In the genomic region with DNA sequence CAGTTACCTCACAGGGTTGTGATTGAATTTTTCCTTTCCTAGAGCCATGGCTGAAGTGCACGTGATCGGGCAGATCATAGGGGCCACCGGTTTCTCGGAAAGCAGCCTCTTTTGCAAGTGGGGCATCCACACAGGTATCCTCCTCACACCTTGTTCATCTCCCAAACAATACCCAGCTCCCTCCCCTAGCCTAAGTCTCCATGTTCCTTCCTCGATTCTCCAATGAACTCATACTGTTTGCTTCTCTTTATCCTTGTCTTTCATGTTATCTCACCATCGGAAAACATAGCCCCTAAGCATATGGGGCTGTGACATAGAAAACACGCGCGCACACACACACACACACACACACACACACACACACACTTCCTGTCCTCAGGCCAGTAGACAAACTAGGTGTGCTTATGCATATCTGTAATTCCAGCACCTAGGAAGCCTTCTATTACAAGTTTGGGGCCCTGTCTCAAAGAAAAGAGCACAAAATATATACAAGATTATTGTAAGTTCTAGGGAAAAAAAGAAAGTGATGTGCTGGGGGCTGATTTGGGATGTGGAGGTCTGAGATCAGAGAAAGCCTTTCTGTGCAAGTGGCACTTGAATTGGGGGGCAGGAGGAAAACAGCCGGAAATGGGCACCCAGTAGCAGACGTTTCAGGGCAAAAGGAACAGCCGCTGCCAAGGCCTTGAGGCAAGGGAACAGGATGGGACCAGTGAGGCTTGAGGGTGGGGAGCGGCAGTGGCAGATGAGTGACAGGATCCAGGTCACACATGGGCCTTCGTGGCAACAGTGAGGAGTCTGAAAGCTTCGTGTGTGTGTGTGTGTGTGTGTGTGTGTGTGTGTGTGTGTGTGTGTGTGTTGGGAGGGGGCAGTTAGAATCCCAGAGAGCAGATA, we compare ENCODE assay signal across 9 mouse cellular contexts. TPM values are rescaled to one million over a fixed set of nuclear protein-coding genes. Genes with fewer than 3 reads are reported as not detected.
DNase-seq lines count a peak whose midpoint lies in the region; ATAC-seq lines count a peak whose summit lies in the region.
"Had no signal": no experiment of that assay in that cellular context is flagged by ENCODE, and none has a peak within 500 bp of the region (broad histone marks: within the 10 kb centered on the region; RNA-seq: fewer than 3 reads in every experiment).

No protein-coding gene starts in this region.

- H3K9me3 ChIP-seq in heart, embryonic 11.5 days (replicated peaks; ENCODE audit: control insufficient read depth, low read length), result no peaks in the 10 kb centered on the region
- no peaks in the 10 kb centered on the region for H3K9me3 ChIP-seq in intestine, embryonic 14.5 days (ENCODE audit: control insufficient read depth, low read length)
- no peaks in the 10 kb centered on the region for H3K9me3 ChIP-seq in neural tube, embryonic 14.5 days (ENCODE audit: control insufficient read depth, low read length)

- intact Hi-C loops in heart, postnatal 10 days (cut with DNase I), result loop anchor here (2.0 kb wide), 1 partner anchor 73 kb away; the partner anchor contains the start of gene Hnrnpul1

- H3K4me2 ChIP-seq in heart, embryonic 11.5 days, result peak overlapping the region; percentile 69
- peak overlapping the region; percentile 60 for H3K4me2 ChIP-seq in intestine, embryonic 14.5 days (ENCODE audit: low read length)
- H3K4me2 ChIP-seq in neural tube, embryonic 14.5 days (ENCODE audit: low read depth, low read length), result peak overlapping the region; percentile 63

- H3K36me3 ChIP-seq in heart, embryonic 11.5 days (ENCODE audit: control insufficient read depth, insufficient read depth, low read length), result peaks cover 3% of the 10 kb centered on the region; the same call in 1 of the 2 replicates
- H3K36me3 ChIP-seq in intestine, embryonic 14.5 days (ENCODE audit: control insufficient read depth, insufficient read depth, low read length), result peaks cover 4% of the 10 kb centered on the region; the same call in 1 of the 2 replicates
- no peaks in the 10 kb centered on the region for H3K36me3 ChIP-seq in neural tube, embryonic 14.5 days (ENCODE audit: control insufficient read depth, insufficient read depth, low read length)

- DNase-seq in heart, postnatal 10 days, result no peak
- peak; percentile 57 for DNase-seq in T-cell, adult 2 months (ENCODE audit: low spot score)
- no peak for DNase-seq in intestine, embryonic 14.5 days (ENCODE audit: low spot score)
- DNase-seq in layer of hippocampus, postnatal 10 days (ENCODE audit: low spot score in 2 of 2), result no peak

- no peak overlapping the region for H3K27ac ChIP-seq in heart, embryonic 11.5 days (ENCODE audit: low read depth, low read length)
- H3K27ac ChIP-seq in intestine, embryonic 14.5 days (ENCODE audit: low read depth), result 0 out of 2 replicates have a peak overlapping the region, but pooled peaks have one; percentile 80
- peak overlapping the region; percentile 93 for H3K27ac ChIP-seq in neural tube, embryonic 14.5 days (ENCODE audit: low read depth, low read length)

- no peak overlapping the region for H3K9ac ChIP-seq in heart, embryonic 11.5 days (ENCODE audit: low read depth, low read length)
- no peak overlapping the region for H3K9ac ChIP-seq in intestine, embryonic 14.5 days (ENCODE audit: low read length)
- H3K9ac ChIP-seq in neural tube, embryonic 14.5 days (replicated peaks; ENCODE audit: low read depth, low read length), result no peak overlapping the region

- H3K27me3 ChIP-seq in heart, embryonic 11.5 days (ENCODE audit: control insufficient read depth, insufficient read depth, low read length), result peaks cover 8% of the 10 kb centered on the region
- 0 out of 2 replicates have a peak, but pooled peaks cover 7% of the 10 kb centered on the region for H3K27me3 ChIP-seq in intestine, embryonic 14.5 days (replicated peaks; ENCODE audit: control insufficient read depth, insufficient read depth, low read length)
- H3K27me3 ChIP-seq in neural tube, embryonic 14.5 days (ENCODE audit: control insufficient read depth, insufficient read depth, low read length), result peaks cover 12% of the 10 kb centered on the region

- H3K4me1 ChIP-seq in heart, embryonic 11.5 days (ENCODE audit: control insufficient read depth, insufficient read depth, low read length), result peaks cover 22% of the 10 kb centered on the region
- H3K4me1 ChIP-seq in intestine, embryonic 14.5 days (replicated peaks; ENCODE audit: control insufficient read depth, insufficient read depth, low read length), result peaks cover 8% of the 10 kb centered on the region; the same call in 1 of the 2 replicates
- H3K4me1 ChIP-seq in neural tube, embryonic 14.5 days (ENCODE audit: control insufficient read depth, insufficient read depth, low read length), result peaks cover 5% of the 10 kb centered on the region; the same call in 1 of the 2 replicates

- peak overlapping the region; percentile 71 for H3K4me3 ChIP-seq in heart, embryonic 11.5 days (ENCODE audit: low read depth, low read length)
- peak overlapping the region; percentile 60 for H3K4me3 ChIP-seq in intestine, embryonic 14.5 days (ENCODE audit: low read depth, low read length)
- peak overlapping the region; percentile 57 for H3K4me3 ChIP-seq in neural tube, embryonic 14.5 days (ENCODE audit: low read depth, low read length)

- ATAC-seq in heart, embryonic 11.5 days (replicated peaks; ENCODE audit: insufficient number of reproducible peaks, low FRiP score, low TSS enrichment), result no peak
- peak; percentile 7; the same call in 1 of the 2 replicates for ATAC-seq in intestine, embryonic 14.5 days (replicated peaks; ENCODE audit: low FRiP score, low TSS enrichment, low read depth)
- ATAC-seq in neural tube, embryonic 14.5 days (ENCODE audit: low read depth), result peak; percentile 19; the same call in 1 of the 2 replicates
- no peak for ATAC-seq in frontal cortex, adult (ENCODE audit: low TSS enrichment)
- no peak for ATAC-seq in erythroid progenitor cell, adult 5-6 weeks (replicated peaks; ENCODE audit: low FRiP score, poor library complexity, severe bottlenecking)

- 53% methylated on average over 15 of the region's 15 CpGs for WGBS in heart, embryonic 11.5 days (ENCODE audit: insufficient replicate concordance)
- 54% methylated on average over 15 of the region's 15 CpGs for WGBS in intestine, embryonic 14.5 days
- WGBS in neural tube, embryonic 14.5 days, result 54% methylated on average over 15 of the region's 15 CpGs

RNA-seq across cellular contexts. Expression of gene B9d2, which starts 1.0 kb away (rescaled TPM):
- polyA plus RNA-seq in heart, embryonic 11.5 days (2014; fragmentation: Nextera tagmentation; extraction: Ambion mirVana), result 28.0 and 29.5 TPM in 2 replicates
- total RNA-seq in heart, postnatal 10 days (2021), result 10 to 100 TPM; 12.3 to 14.3 TPM
- polyA plus RNA-seq in intestine, embryonic 14.5 days (2014; fragmentation: Nextera tagmentation; extraction: Ambion mirVana), result 27.2 and 32.0 TPM in 2 replicates
- polyA plus RNA-seq in neural tube, embryonic 14.5 days (2014; fragmentation: Nextera tagmentation; extraction: Ambion mirVana), result 37.1 and 38.3 TPM in 2 replicates
- 8.4 and 8.6 TPM in 2 replicates for total RNA-seq in erythroid progenitor cell, adult 5-6 weeks (2015; ENCODE audit: low replicate concordance)
- 2.1 and 10.1 TPM in 2 replicates for total RNA-seq in erythroid progenitor cell, adult 5-6 weeks (2017; ENCODE audit: low replicate concordance)
- 10 to 100 TPM; 26.6 to 29.8 TPM for total RNA-seq in layer of hippocampus, postnatal 10 days (2021)

RNA-seq across cellular contexts. Expression of gene Tgfb1, which starts 5.2 kb away (rescaled TPM):
- polyA plus RNA-seq in heart, embryonic 11.5 days (2014; fragmentation: Nextera tagmentation; extraction: Ambion mirVana), result 3.5 and 3.6 TPM in 2 replicates
- total RNA-seq in heart, postnatal 10 days (2021), result 10 to 100 TPM; 43.6 to 45.5 TPM
- 2.4 and 3.2 TPM in 2 replicates for polyA plus RNA-seq in intestine, embryonic 14.5 days (2014; fragmentation: Nextera tagmentation; extraction: Ambion mirVana)
- polyA plus RNA-seq in neural tube, embryonic 14.5 days (2014; fragmentation: Nextera tagmentation; extraction: Ambion mirVana), result 0.42 and 1.1 TPM in 2 replicates
- total RNA-seq in erythroid progenitor cell, adult 5-6 weeks (2015; ENCODE audit: low replicate concordance), result 72.4 and 95.2 TPM in 2 replicates
- total RNA-seq in erythroid progenitor cell, adult 5-6 weeks (2017; ENCODE audit: low replicate concordance), result 15.0 and 19.8 TPM in 2 replicates
- total RNA-seq in layer of hippocampus, postnatal 10 days (2021), result 10 to 100 TPM; 11.0 to 12.9 TPM

RNA-seq across cellular contexts. Expression of gene Tmem91, which starts 6.6 kb away (rescaled TPM):
- 1.2 and 2.0 TPM in 2 replicates for polyA plus RNA-seq in heart, embryonic 11.5 days (2014; fragmentation: Nextera tagmentation; extraction: Ambion mirVana)
- not detected for total RNA-seq in heart, postnatal 10 days (2021)
- polyA plus RNA-seq in intestine, embryonic 14.5 days (2014; fragmentation: Nextera tagmentation; extraction: Ambion mirVana), result 2.2 and 2.6 TPM in 2 replicates
- polyA plus RNA-seq in neural tube, embryonic 14.5 days (2014; fragmentation: Nextera tagmentation; extraction: Ambion mirVana), result 39.7 and 66.3 TPM in 2 replicates
- not detected in 2 replicates for total RNA-seq in erythroid progenitor cell, adult 5-6 weeks (2015; ENCODE audit: low replicate concordance)
- total RNA-seq in erythroid progenitor cell, adult 5-6 weeks (2017; ENCODE audit: low replicate concordance), result 4.2 TPM in 1 of 2 replicates, not detected in the other
- 10 to 100 TPM; 37.2 to 46.4 TPM for total RNA-seq in layer of hippocampus, postnatal 10 days (2021)
- total RNA-seq: liver, adult 2 months had no signal
- polyA plus RNA-seq: liver, adult 2 months had no signal

RNA-seq across cellular contexts. Expression of gene Exosc5, which starts 22.6 kb away (rescaled TPM):
- polyA plus RNA-seq in heart, embryonic 11.5 days (2014; fragmentation: Nextera tagmentation; extraction: Ambion mirVana), result 40.4 and 44.8 TPM in 2 replicates
- total RNA-seq in heart, postnatal 10 days (2021), result 10 to 100 TPM; 17.9 to 20.6 TPM
- polyA plus RNA-seq in intestine, embryonic 14.5 days (2014; fragmentation: Nextera tagmentation; extraction: Ambion mirVana), result 93.8 and 98.4 TPM in 2 replicates
- 38.1 and 40.2 TPM in 2 replicates for polyA plus RNA-seq in neural tube, embryonic 14.5 days (2014; fragmentation: Nextera tagmentation; extraction: Ambion mirVana)
- 16.2 and 23.1 TPM in 2 replicates for total RNA-seq in erythroid progenitor cell, adult 5-6 weeks (2015; ENCODE audit: low replicate concordance)
- 4.9 and 11.7 TPM in 2 replicates for total RNA-seq in erythroid progenitor cell, adult 5-6 weeks (2017; ENCODE audit: low replicate concordance)
- total RNA-seq in layer of hippocampus, postnatal 10 days (2021), result 10 to 100 TPM; 22.6 to 29.4 TPM

RNA-seq across cellular contexts. Expression of gene Bckdha, which starts 22.8 kb away (rescaled TPM):
- 41.4 and 45.7 TPM in 2 replicates for polyA plus RNA-seq in heart, embryonic 11.5 days (2014; fragmentation: Nextera tagmentation; extraction: Ambion mirVana)
- 100 to 1,000 TPM in 1 of 2 experiments, 10 to 100 TPM in 1; 94.3 to 104 TPM for total RNA-seq in heart, postnatal 10 days (2021)
- polyA plus RNA-seq in intestine, embryonic 14.5 days (2014; fragmentation: Nextera tagmentation; extraction: Ambion mirVana), result 44.1 and 48.7 TPM in 2 replicates
- 37.6 and 39.2 TPM in 2 replicates for polyA plus RNA-seq in neural tube, embryonic 14.5 days (2014; fragmentation: Nextera tagmentation; extraction: Ambion mirVana)
- 6.7 and 10.5 TPM in 2 replicates for total RNA-seq in erythroid progenitor cell, adult 5-6 weeks (2015; ENCODE audit: low replicate concordance)
- 3.2 and 11.4 TPM in 2 replicates for total RNA-seq in erythroid progenitor cell, adult 5-6 weeks (2017; ENCODE audit: low replicate concordance)
- total RNA-seq in layer of hippocampus, postnatal 10 days (2021), result 10 to 100 TPM; 33.2 to 36.1 TPM

Comparison
In these comparisons a context has a peak if more than half of its experiments do, and no peak if none do; other contexts are left out.
1. ATAC-seq: peak in intestine, embryonic 14.5 days (single experiment) and neural tube, embryonic 14.5 days (single experiment); none in heart, embryonic 11.5 days (single experiment), frontal cortex, adult (single experiment) and erythroid progenitor cell, adult 5-6 weeks (single experiment).
2. RNA of gene Tmem91, which starts 6.6 kb away (total RNA-seq): 37.2 to 46.4 TPM in layer of hippocampus, postnatal 10 days; 4.2 TPM in erythroid progenitor cell, adult 5-6 weeks and not detected in heart, postnatal 10 days; every median in the first group is over 4 times any median in the second.
3. Peak in every context shown above with its lines, with median percentiles within 50 percentile points of each other: H3K4me2 ChIP-seq and H3K4me3 ChIP-seq.